Mouse (Mus musculus): ENCODE measurements at regions not wholly inside any gene's neighbourhood (a gene's known extent, or its start where the extent isn't known, plus 50 kb on each side); places are given as distances from the start of the nearest gene placed in this dataset.
"Not testable (repeated sequence)": the region's sequence is repeated elsewhere in the genome, so short reads cannot be mapped to it uniquely, and the experiment has no call there.

GRCm38 (mm10) chr10:19491513-19492380 is 100.0 kb upstream of the Ifngr1 start:
- no peak for DNase-seq (ENCODE audit: low read depth, low spot score)

- DNase-seq (ENCODE audit: low read depth, low spot score): no peak
These were observed 97.2 kb upstream of the Ifngr1 start for GRCm38 (mm10) chr10:19494461-19495105.

- no peak for DNase-seq (ENCODE audit: low read depth, low spot score)
These were observed 93.6 kb upstream of the Ifngr1 start for GRCm38 (mm10) chr10:19498112-19498511.

GRCm38 (mm10) chr10:19502874-19503273 is 88.9 kb upstream of the Ifngr1 start:
- DNase-seq (ENCODE audit: low read depth, low spot score): no peak

GRCm38 (mm10) chr10:19503846-19504765 is 87.6 kb upstream of the Ifngr1 start:
- DNase-seq (ENCODE audit: low read depth, low spot score): no peak

GRCm38 (mm10) chr10:19505174-19505573 is 86.6 kb upstream of the Ifngr1 start:
- no peak for DNase-seq (ENCODE audit: low read depth, low spot score)

- no peak for DNase-seq (ENCODE audit: low read depth, low spot score)
These were observed 85.8 kb upstream of the Ifngr1 start for GRCm38 (mm10) chr10:19505979-19506378.

GRCm38 (mm10) chr10:19506434-19506833 is 85.3 kb upstream of the Ifngr1 start:
- DNase-seq (ENCODE audit: low read depth, low spot score): no peak

- DNase-seq (ENCODE audit: low read depth, low spot score): no peak
These were observed 83.5 kb upstream of the Ifngr1 start for GRCm38 (mm10) chr10:19508221-19508745.

GRCm38 (mm10) chr10:19510047-19510446 is 81.7 kb upstream of the Ifngr1 start:
- no peak for DNase-seq (ENCODE audit: low read depth, low spot score)

GRCm38 (mm10) chr10:19514366-19514765 is 77.4 kb upstream of the Ifngr1 start:
- not testable (repeated sequence) for DNase-seq (ENCODE audit: low read depth, low spot score)

- DNase-seq (ENCODE audit: low read depth, low spot score): no peak
These were observed 76.9 kb upstream of the Ifngr1 start for GRCm38 (mm10) chr10:19514837-19515236.

- no peak for DNase-seq (ENCODE audit: low read depth, low spot score)
These were observed 75.7 kb upstream of the Ifngr1 start for GRCm38 (mm10) chr10:19516011-19516410.

- no peak for DNase-seq (ENCODE audit: low read depth, low spot score)
These were observed 74.7 kb upstream of the Ifngr1 start for GRCm38 (mm10) chr10:19517093-19517492.

- peak; percentile 36 for DNase-seq (ENCODE audit: low read depth, low spot score)
These were observed 73.0 kb upstream of the Ifngr1 start for GRCm38 (mm10) chr10:19518763-19519162.

- no peak for DNase-seq (ENCODE audit: low read depth, low spot score)
These were observed 69.6 kb upstream of the Ifngr1 start for GRCm38 (mm10) chr10:19522198-19522597.

- no peak for DNase-seq (ENCODE audit: low read depth, low spot score)
These were observed 65.8 kb upstream of the Ifngr1 start for GRCm38 (mm10) chr10:19525939-19526338.

GRCm38 (mm10) chr10:19526353-19526752 is 65.4 kb upstream of the Ifngr1 start:
- DNase-seq (ENCODE audit: low read depth, low spot score): no peak

GRCm38 (mm10) chr10:19529655-19530054 is 62.1 kb upstream of the Ifngr1 start:
- DNase-seq (ENCODE audit: low read depth, low spot score): no peak

- no peak for DNase-seq (ENCODE audit: low read depth, low spot score)
These were observed 61.7 kb upstream of the Ifngr1 start for GRCm38 (mm10) chr10:19530056-19530455.

GRCm38 (mm10) chr10:19531452-19531851 is 60.3 kb upstream of the Ifngr1 start:
- DNase-seq (ENCODE audit: low read depth, low spot score): no peak

GRCm38 (mm10) chr10:19532790-19533189 is 59.0 kb upstream of the Ifngr1 start:
- no peak for DNase-seq (ENCODE audit: low read depth, low spot score)

Data from retina, adult 2 months (tissue).